Mouse (Mus musculus) ovary, postnatal 14 days (tissue): ENCODE measurements around the gene Lrfn4.
A peak's percentile ranks its signal among the peaks of the same experiment; 100 is the strongest.

ENCODE experiments used
- DNase-seq: peaks from one replicate; pipeline ENCODE4 v3.0.0; 2022; ENCODE audit warnings: low spot score

Lrfn4 gene

GRCm38 (mm10) chr19:4615151-4616093, at the start of gene Lrfn4:
Gene Lrfn4 (minus strand): TSS chr19:4615667.
- DNase-seq: peak; percentile 73

DNA sequence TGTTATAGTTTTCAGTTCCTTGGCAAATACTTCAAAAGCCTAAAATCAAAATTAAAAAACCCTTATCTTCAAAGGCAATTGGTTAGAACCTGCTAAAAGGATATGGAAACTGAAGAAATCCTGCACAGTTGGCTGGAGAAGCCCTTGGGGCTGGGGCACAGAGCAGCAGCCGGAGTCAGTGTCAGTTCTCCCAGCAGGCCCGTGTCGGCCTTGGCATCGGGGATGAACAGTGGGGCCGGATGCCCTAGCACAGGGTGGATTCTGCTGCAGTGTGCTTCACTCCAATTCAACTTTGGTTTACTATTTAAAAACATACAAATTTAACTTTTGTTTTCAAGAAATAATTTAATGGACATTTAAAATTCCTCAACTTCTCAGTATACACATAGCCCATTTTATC, 42.7 kb upstream of the Lrfn4 start:
- DNase-seq: no peak

- no peak for DNase-seq
These were observed 31.5 kb upstream of the Lrfn4 start for GRCm38 (mm10) chr19:4646917-4647492.

DNA sequence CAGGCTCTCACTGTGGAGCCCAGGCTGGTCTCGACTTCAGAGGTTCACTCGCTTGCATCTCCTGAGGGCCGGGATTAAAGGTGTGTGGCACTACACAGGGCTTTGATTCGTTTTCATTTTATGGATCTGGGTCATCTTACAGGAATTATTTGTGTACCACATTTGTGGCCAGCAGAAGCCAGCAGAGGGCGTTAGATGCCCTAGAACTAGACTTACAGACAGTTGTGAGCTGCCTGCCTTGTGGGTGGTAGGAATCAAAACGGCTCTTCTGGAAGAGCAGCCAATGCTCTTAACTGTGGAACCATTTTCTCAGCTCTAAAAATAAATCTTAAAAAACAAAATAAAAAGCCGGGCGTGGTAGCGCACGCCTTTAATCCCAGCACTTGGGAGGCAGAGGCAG, 28.8 kb upstream of the Lrfn4 start:
- DNase-seq: no peak

- DNase-seq: no peak
These were observed 20.5 kb upstream of the Lrfn4 start for GRCm38 (mm10) chr19:4635986-4636385.

DNA sequence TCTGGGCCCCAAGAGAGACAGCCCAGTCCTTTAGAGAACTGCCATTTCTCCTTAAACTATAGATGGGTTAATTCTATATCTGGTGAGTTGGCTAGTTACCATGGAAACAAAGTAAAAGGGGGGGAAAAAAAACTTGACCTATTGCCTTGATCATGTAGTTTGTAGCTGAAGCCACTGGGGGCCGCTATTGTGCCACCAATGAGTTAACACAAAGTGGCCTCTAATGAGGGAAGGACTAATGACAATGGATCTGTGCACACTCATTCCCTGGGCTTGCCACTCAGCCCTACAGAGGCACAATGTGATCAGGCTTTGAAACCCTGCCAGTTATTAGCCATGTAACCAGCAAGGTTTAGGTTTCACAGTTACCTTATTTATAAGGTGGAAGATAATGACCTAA, 13.4 kb upstream of the Lrfn4 start:
- DNase-seq: peak; percentile 57

GRCm38 (mm10) chr19:4625829-4626535, 10.5 kb upstream of the Lrfn4 start:
- DNase-seq: no peak

DNA sequence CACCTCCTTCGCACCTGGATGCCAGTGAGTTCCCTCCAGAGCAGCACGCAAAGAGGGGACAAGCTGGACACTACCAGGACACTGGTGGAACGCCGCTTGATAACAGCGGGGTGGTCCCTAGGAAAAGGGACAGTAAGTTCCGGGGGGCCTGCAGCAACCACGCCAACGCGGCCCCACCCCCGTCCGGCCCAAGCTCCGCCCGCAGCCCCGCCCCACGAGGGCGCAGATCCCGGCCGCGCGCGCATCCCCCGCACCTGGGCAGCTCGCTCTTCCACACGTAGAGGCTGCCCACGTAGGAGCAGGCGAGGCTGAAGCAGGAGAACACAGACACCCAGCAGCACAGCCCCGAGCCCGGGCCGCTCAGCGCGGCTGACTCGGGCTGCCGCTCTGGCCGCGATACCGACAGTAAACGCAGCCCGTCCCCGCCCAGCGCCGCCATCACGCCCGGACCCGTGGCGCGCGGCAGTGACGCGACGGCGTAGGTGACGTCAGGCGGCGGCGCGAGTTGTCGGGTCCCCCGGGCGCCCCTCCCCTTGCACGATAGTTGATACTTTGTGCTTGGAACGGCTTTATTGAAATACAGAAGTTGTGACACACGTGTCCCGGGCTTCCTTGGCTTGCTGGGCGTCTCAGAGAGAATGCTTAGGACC, 9.8 kb upstream of the Lrfn4 start, which contains the start of gene Rce1:
TSS of gene Rce1 (minus strand) at position 463 of the 650 bp plus-strand sequence.
- DNase-seq: peak; percentile 89

GRCm38 (mm10) chr19:4624406-4625178, 9.1 kb upstream of the Lrfn4 start:
- DNase-seq: no peak

DNA sequence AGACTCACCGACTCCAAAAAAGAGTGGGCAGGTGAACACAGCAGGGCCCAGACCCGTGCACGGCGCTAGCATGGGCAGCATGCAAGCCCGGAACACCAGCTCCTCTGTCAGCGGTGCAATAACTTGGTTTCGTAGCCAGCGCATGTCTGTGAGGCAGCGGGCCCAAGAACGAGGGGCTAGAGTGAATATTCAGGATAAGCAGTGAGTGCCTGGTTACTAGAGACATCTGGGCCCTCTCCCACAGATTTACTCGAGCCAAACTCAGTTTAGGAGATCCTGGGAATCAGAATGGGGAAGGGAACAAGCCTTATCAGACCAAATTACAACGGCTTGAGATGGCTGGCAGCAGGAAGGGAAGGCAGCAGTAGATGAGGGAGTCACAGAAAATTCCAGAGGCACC, 8.5 kb upstream of the Lrfn4 start:
- no peak for DNase-seq

GRCm38 (mm10) chr19:4623419-4623818, 8.0 kb upstream of the Lrfn4 start:
- no peak for DNase-seq

DNA sequence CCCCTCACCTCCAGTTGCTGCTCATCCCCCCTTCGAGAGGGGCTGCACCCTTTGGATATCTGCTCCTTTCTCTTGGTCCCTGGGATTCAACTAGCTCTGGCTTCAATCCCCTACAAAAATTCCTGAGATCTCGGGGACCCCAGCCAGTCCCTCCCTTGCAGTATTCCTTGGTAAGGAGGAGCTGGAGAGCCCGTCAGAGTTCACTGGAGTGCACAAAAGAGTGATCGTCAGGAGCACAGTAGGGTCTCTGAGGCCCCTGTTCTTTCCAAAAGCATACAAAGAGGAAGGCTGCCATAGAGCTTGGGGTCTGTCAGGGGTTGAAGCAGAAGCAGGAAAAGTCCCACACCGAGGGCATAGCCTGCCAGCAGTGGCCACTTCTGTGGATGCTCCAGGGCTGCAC, 7.3 kb upstream of the Lrfn4 start:
- DNase-seq: no peak

DNA sequence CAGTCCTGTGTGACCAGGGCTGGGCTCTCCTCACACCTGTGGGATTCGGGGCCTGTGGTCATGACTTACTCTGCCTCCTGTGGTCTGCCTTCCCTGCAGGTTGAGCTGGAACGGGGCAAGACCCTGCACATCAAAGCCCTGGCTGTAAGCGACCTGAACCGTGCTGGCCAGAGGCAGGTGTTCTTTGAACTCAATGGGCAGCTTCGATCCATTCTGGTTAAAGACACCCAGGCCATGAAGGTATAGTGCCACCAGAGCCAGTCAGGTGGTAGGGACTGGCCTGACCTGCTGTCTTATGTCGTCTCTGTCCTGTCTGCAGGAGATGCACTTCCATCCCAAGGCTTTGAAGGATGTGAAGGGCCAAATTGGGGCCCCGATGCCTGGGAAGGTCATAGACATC, 5.3 kb upstream of the Lrfn4 start:
- no peak for DNase-seq

DNA sequence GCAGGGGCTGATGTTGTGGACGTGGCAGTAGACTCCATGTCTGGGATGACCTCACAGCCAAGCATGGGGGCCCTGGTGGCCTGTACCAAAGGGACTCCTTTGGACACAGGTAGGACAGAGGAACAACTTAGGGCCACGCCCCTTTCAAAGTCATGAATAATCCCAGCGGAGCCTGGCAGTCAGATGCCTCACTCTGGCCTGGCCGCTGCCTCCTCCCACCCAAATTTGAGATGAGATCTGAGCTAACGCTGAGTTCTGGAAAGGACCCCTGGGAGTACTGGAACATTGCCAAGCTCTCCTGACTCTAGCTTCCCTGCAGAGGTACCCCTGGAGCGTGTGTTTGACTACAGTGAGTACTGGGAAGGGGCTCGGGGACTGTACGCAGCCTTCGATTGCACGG, 4.0 kb upstream of the Lrfn4 start:
- no peak for DNase-seq

GRCm38 (mm10) chr19:4618183-4618582, 2.7 kb upstream of the Lrfn4 start:
- no peak for DNase-seq

- no peak for DNase-seq
These were observed 1.1 kb upstream of the Lrfn4 start for GRCm38 (mm10) chr19:4616546-4616945.

GRCm38 (mm10) chr19:4614305-4615150, 939 bp downstream of the Lrfn4 start:
- no peak for DNase-seq

DNA sequence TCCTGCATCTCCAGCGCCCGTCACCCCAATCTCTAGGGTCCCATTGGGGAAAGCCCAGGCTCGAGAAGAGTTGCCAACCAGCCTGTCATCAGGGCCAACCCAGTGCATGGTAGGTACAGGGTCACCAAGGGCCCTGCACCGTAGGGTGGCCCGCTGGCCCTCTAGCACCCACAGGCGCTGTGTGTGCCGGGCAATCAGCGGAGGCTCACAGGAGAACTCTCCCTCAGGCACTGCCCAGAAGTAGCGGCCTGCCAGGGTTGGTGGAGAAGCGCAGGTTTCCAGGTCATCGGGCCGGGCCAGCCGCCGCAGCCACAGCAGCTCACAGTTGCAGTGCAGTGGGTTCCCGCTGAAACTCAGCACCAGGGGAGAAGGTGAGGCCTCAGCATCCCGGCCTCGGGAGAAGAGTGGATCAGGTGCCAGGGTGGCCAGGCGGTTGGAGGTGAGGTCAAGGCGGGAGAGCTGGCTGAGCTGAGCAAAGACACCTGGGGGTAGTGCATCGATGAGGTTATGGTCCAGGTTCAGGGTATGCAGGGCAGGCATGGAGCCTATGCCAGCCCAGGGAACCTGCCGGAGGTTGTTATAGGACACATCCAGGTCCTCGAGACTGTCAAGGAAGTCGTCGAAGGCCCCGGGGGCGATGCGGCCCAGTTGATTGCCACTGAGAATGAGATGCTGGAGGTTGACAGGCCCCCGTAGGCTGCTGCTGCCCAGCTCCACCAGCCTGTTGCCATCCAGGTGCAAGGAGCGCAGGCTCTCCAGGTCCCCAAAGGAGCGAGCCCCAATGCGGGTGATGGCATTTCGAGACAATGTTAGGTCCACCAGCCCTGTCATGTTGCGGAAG, 1.8 kb downstream of the Lrfn4 start:
- no peak for DNase-seq

GRCm38 (mm10) chr19:4612181-4612961, 3.1 kb downstream of the Lrfn4 start:
- no peak for DNase-seq
